Mouse (Mus musculus) cerebellum, adult 11 months (tissue): ENCODE measurements around the gene Gm49601.

Experiments
- DNase-seq: peaks from one replicate; pipeline ENCODE4 v3.0.0; 2022

Gm49601 gene

DNA sequence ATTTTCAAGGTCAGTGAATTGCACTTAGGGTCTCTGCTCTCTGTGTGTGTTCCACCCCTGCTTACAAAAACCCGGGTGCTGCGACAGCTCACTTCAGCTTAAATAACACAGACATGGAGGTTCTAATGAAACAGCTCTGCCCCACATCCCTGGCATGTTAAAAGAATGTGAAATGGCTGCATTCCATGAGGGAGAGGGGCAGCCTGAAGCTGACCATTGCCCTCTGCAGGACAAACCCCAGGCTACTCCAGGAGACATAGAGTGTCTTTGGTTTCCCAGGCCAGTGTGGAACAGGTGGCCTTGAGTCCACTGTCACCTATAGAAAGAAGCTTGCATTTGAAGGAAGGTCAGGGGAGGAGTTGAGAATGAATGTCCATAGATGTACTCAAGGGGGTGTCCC lies 45.8 kb downstream of the Gm49601 start:
- no peak for DNase-seq

DNA sequence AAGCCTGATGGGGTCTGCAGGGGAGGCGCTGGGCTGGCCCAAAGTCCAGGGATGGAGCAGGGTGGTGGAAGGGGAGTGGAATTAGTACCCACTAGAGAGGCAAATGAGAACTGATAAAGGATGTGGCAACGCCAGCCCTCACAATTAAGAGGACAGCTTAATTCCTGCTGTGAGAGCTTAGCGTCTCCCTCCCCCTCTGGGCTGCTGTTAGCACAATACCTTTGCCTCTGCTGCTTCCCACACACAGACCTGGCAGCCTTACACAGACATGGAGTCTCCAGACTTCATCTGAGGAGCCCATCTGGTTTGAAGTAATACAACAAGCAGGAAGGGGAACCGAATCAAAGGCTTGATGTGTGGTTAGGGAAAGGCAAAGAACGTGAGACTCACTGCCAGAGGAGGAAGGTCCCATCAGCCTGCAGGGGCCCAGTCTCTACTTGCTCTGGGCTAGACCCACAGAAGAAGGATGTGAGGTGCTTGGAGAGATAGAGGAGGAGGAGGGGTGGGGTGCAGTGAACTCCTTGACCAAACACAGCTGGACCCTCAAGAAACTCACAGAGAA lies 48.5 kb downstream of the Gm49601 start:
- DNase-seq = no peak

GRCm38 (mm10) chr16:18577071-18577470 lies 49.2 kb downstream of the Gm49601 start:
- DNase-seq = no peak

GRCm38 (mm10) chr16:18574196-18574595 lies 52.0 kb downstream of the Gm49601 start:
- no peak for DNase-seq
